Mouse (Mus musculus) myocyte (in vitro differentiated cells): ENCODE data around the gene Gm20388. TPM values are rescaled to one million over a fixed set of nuclear protein-coding genes. Genes with fewer than 3 reads are reported as not detected.

Experiments
- H3K27me3 ChIP-seq: one replicate; pipeline ENCODE4 v1.6.1; 2011; ENCODE audit not compliant: control insufficient read depth, insufficient read depth, insufficient read length
- H3K36me3 ChIP-seq: one replicate; pipeline ENCODE4 v1.6.1; 2011; ENCODE audit not compliant: control insufficient read depth, insufficient read depth
- H3K4me2 ChIP-seq: one replicate; pipeline ENCODE4 v1.6.1; 2011; ENCODE audit warnings: low read depth, control low read depth
- H3K4me3 ChIP-seq: one replicate; pipeline ENCODE4 v1.5.1; 2011; ENCODE audit warnings: mild to moderate bottlenecking, control low read depth, moderate library complexity
- H3K79me2 ChIP-seq: one replicate; pipeline ENCODE4 v1.6.1; 2011; ENCODE audit not compliant: control insufficient read depth, insufficient read depth
- H3ac ChIP-seq: one replicate; pipeline ENCODE4 v1.6.1; 2011; ENCODE audit not compliant: control insufficient read depth, insufficient read length
- CEBPB ChIP-seq: IDR thresholded peaks from 2 replicates; pipeline ENCODE4 v1.6.1; 2011; ENCODE audit warnings: mild to moderate bottlenecking, moderate library complexity; ENCODE audit not compliant: poor library complexity, insufficient read depth, severe bottlenecking
- E2F4 ChIP-seq: IDR thresholded peaks from one replicate; pipeline ENCODE4 v1.6.1; 2011; ENCODE audit warnings: mild to moderate bottlenecking, control low read depth, moderate library complexity; ENCODE audit not compliant: insufficient read depth
- MAX ChIP-seq: IDR thresholded peaks from one replicate; pipeline ENCODE4 v1.6.1; 2011; ENCODE audit warnings: low read depth, mild to moderate bottlenecking, control low read depth
- MYOD1 ChIP-seq, 3 experiments: IDR thresholded peaks; one replicate each; pipeline ENCODE4 v1.6.1; 2011; ENCODE audit warnings: control low read depth in 2 of 3, low read depth in 2 of 3, mild to moderate bottlenecking in 2 of 3, moderate library complexity in 1 of 3; ENCODE audit not compliant: insufficient read length in 2 of 3, control insufficient read depth in 1 of 3
- MYOG ChIP-seq, 3 experiments: IDR thresholded peaks; one replicate each; pipeline ENCODE4 v1.6.1; 2011; ENCODE audit warnings: control low read depth in 2 of 3, low read depth in 2 of 3, mild to moderate bottlenecking in 2 of 3; ENCODE audit not compliant: insufficient read length in 2 of 3, control insufficient read depth in 1 of 3, insufficient read depth in 1 of 3
- POLR2A ChIP-seq: IDR thresholded peaks from one replicate; pipeline ENCODE4 v1.6.1; 2011; ENCODE audit warnings: low read depth, mild to moderate bottlenecking, control low read depth, moderate library complexity; ENCODE audit not compliant: insufficient read length
- POLR2AphosphoS2 ChIP-seq: IDR thresholded peaks from one replicate; pipeline ENCODE4 v1.6.1; 2011; ENCODE audit warnings: low read depth, control low read depth; ENCODE audit not compliant: insufficient read length
- REST ChIP-seq: IDR thresholded peaks from one replicate; pipeline ENCODE4 v1.6.1; 2011; ENCODE audit warnings: mild to moderate bottlenecking, control low read depth, moderate library complexity; ENCODE audit not compliant: insufficient read depth, insufficient read length
- SRF ChIP-seq: IDR thresholded peaks from one replicate; pipeline ENCODE4 v1.6.1; 2011; ENCODE audit warnings: low read depth; ENCODE audit not compliant: control insufficient read depth, insufficient read length
- TCF12 ChIP-seq: IDR thresholded peaks from one replicate; pipeline ENCODE4 v1.6.1; 2011; ENCODE audit warnings: mild to moderate bottlenecking, control low read depth; ENCODE audit not compliant: poor library complexity, insufficient read depth, severe bottlenecking
- TCF3 ChIP-seq: IDR thresholded peaks from one replicate; pipeline ENCODE4 v1.6.1; 2011; ENCODE audit warnings: low read depth, control low read depth; ENCODE audit not compliant: insufficient read length
- USF1 ChIP-seq: IDR thresholded peaks from one replicate; pipeline ENCODE4 v1.6.1; 2011; ENCODE audit warnings: low read depth, mild to moderate bottlenecking, control low read depth, moderate library complexity
- polyA plus RNA-seq: library from polyadenylated mRNA; unstranded; fragments of >200 nt; fragmentation: generic; extraction: Trizol; gene quantifications from one replicate; pipeline ENCODE4 v1.2.1, GENCODE M21; 2012; ENCODE audit warnings: missing spikeins

Gm20388 gene
- polyA plus RNA-seq, 1 experiment: 15.3 TPM

GRCm38 (mm10) chr8:123729786-123730411 is 3819.3 kb downstream of the Gm20388 start:
- H3K36me3 ChIP-seq: no peaks in the 10 kb centered on the region
- no peak overlapping the region for H3K4me3 ChIP-seq
- TF ChIP-seq REST (no peak), POLR2AphosphoS2 (no peak), USF1 (no peak), TCF3 (no peak), SRF (no peak), CEBPB (no peak), E2F4 (no peak)
- no peaks in the 10 kb centered on the region for H3K27me3 ChIP-seq
- peak overlapping the region; percentile 55 for H3K4me2 ChIP-seq
- no peak overlapping the region for H3ac ChIP-seq
- H3K79me2 ChIP-seq: no peaks in the 10 kb centered on the region

GRCm38 (mm10) chr8:123732332-123732731 is 3821.7 kb downstream of the Gm20388 start:
- no peak overlapping the region for H3K4me3 ChIP-seq
- no peaks in the 10 kb centered on the region for H3K27me3 ChIP-seq
- H3ac ChIP-seq: no peak overlapping the region
- TF ChIP-seq MAX (no peak), TCF3 (no peak), MYOG (IDR thresholded peaks at IDR 0.05; ENCODE audit: control insufficient read depth in 1 of 3, insufficient read depth in 1 of 3, insufficient read length in 2 of 3, low read depth in 2 of 3) (no peak), CEBPB (no peak), POLR2AphosphoS2 (no peak), USF1 (no peak), POLR2A (no peak), REST (no peak), SRF (no peak), TCF12 (no peak), E2F4 (no peak), MYOD1 (IDR thresholded peaks at IDR 0.05; ENCODE audit: control insufficient read depth in 1 of 3, insufficient read length in 2 of 3, low read depth in 2 of 3) (no peak)
- H3K36me3 ChIP-seq: no peaks in the 10 kb centered on the region
- H3K4me2 ChIP-seq: no peak overlapping the region
- no peaks in the 10 kb centered on the region for H3K79me2 ChIP-seq

GRCm38 (mm10) chr8:123734486-123734885 is 3823.8 kb downstream of the Gm20388 start:
- TF ChIP-seq TCF3 (no peak), MYOG (IDR thresholded peaks at IDR 0.05; ENCODE audit: control insufficient read depth in 1 of 3, insufficient read depth in 1 of 3, insufficient read length in 2 of 3, low read depth in 2 of 3) (no peak), CEBPB (no peak), POLR2AphosphoS2 (no peak), REST (no peak), E2F4 (no peak)
- H3K4me3 ChIP-seq: no peak overlapping the region

GRCm38 (mm10) chr8:123736974-123737373 is 3826.3 kb downstream of the Gm20388 start:
- no peaks in the 10 kb centered on the region for H3K27me3 ChIP-seq
- TF ChIP-seq E2F4: no peak
- no peak for TF ChIP-seq MYOG (IDR thresholded peaks at IDR 0.05; ENCODE audit: control insufficient read depth in 1 of 3, insufficient read depth in 1 of 3, insufficient read length in 2 of 3, low read depth in 2 of 3)
- TF ChIP-seq MYOD1 (IDR thresholded peaks at IDR 0.05; ENCODE audit: control insufficient read depth in 1 of 3, insufficient read length in 2 of 3, low read depth in 2 of 3): no peak
- TF ChIP-seq SRF: no peak
- TF ChIP-seq POLR2AphosphoS2: no peak
- TF ChIP-seq CEBPB: no peak
- no peak for TF ChIP-seq TCF12
- no peak for TF ChIP-seq USF1
- TF ChIP-seq MAX: no peak
- TF ChIP-seq POLR2A: no peak
- no peak for TF ChIP-seq REST
- TF ChIP-seq TCF3: no peak
- H3ac ChIP-seq: no peak overlapping the region
- H3K36me3 ChIP-seq: no peaks in the 10 kb centered on the region
- H3K79me2 ChIP-seq: no peaks in the 10 kb centered on the region
- no peak overlapping the region for H3K4me2 ChIP-seq
- no peak overlapping the region for H3K4me3 ChIP-seq

More at GRCm38 (mm10) chr8:123734486-123734885, 3823.8 kb downstream of the Gm20388 start:
- H3K79me2 ChIP-seq: no peaks in the 10 kb centered on the region
- H3K36me3 ChIP-seq: no peaks in the 10 kb centered on the region
- H3K4me2 ChIP-seq: no peak overlapping the region
- no peak overlapping the region for H3ac ChIP-seq
- no peaks in the 10 kb centered on the region for H3K27me3 ChIP-seq

- Histone ChIP-seq H3K36me3 (no peaks in the 10 kb centered on the region), H3ac (no peak overlapping the region), H3K4me3 (no peak overlapping the region), H3K79me2 (no peaks in the 10 kb centered on the region), H3K27me3 (no peaks in the 10 kb centered on the region), H3K4me2 (no peak overlapping the region)
- TF ChIP-seq TCF3 (no peak), TCF12 (no peak), MYOD1 (IDR thresholded peaks at IDR 0.05; ENCODE audit: control insufficient read depth in 1 of 3, insufficient read length in 2 of 3, low read depth in 2 of 3) (no peak), SRF (no peak), E2F4 (no peak), POLR2AphosphoS2 (no peak), REST (no peak), MAX (no peak), POLR2A (no peak), CEBPB (no peak), USF1 (no peak), MYOG (IDR thresholded peaks at IDR 0.05; ENCODE audit: control insufficient read depth in 1 of 3, insufficient read depth in 1 of 3, insufficient read length in 2 of 3, low read depth in 2 of 3) (no peak)
Observed at GRCm38 (mm10) chr8:123740263-123740662, 3829.6 kb downstream of the Gm20388 start.
